Mouse (Mus musculus) ES-E14 (cell line): ENCODE data around the gene H2-DMb2. TPM values are rescaled to one million over a fixed set of nuclear protein-coding genes. Genes with fewer than 3 reads are reported as not detected.

Experiments used
- DNase-seq: peaks from one replicate; pipeline ENCODE4 v3.0.0-alpha.2; 2013; ENCODE audit warnings: low read depth, low spot score
- H3K27ac ChIP-seq: 2 replicates; pipeline ENCODE4 v1.5.1; 2012; ENCODE audit warnings: low read depth, mild to moderate bottlenecking, low read length, moderate library complexity, mixed read lengths; ENCODE audit not compliant: poor library complexity, insufficient read depth, severe bottlenecking
- H3K36me3 ChIP-seq: 2 replicates; pipeline ENCODE4 v1.6.1; 2012; ENCODE audit warnings: mild to moderate bottlenecking, low read length, moderate library complexity, mixed read lengths; ENCODE audit not compliant: control insufficient read depth, poor library complexity, insufficient read depth, severe bottlenecking
- H3K4me1 ChIP-seq, 2 experiments: fragments of 150-350 bp in 1 of 2; sonication (generic) in 1 of 2; 2 replicates each; pipeline ENCODE4 v1.6.1; 2012; ENCODE audit warnings: low read length in 2 of 2, mild to moderate bottlenecking in 1 of 2, mixed read lengths in 1 of 2; ENCODE audit not compliant: control insufficient read depth in 2 of 2, insufficient read depth in 2 of 2, poor library complexity in 1 of 2
- H3K4me3 ChIP-seq, 2 experiments: fragments of 150-350 bp in 1 of 2; sonication (generic) in 1 of 2; 2 replicates each; pipeline ENCODE4 v1.5.1; 2012; ENCODE audit warnings: low read length in 2 of 2, low read depth in 1 of 2, mild to moderate bottlenecking in 1 of 2, mixed read lengths in 1 of 2; ENCODE audit not compliant: insufficient read depth in 1 of 2, poor library complexity in 1 of 2, severe bottlenecking in 1 of 2
- H3K9ac ChIP-seq: 2 replicates; pipeline ENCODE4 v1.6.1; 2012; ENCODE audit warnings: low read depth, mild to moderate bottlenecking, low read length, mixed read lengths; ENCODE audit not compliant: poor library complexity, insufficient read depth, severe bottlenecking
- H3K9me3 ChIP-seq: fragments of 150-350 bp; sonication (generic); 2 replicates; pipeline ENCODE4 v1.6.1; 2012; ENCODE audit warnings: low read depth, mild to moderate bottlenecking, low read length; ENCODE audit not compliant: control insufficient read depth, insufficient read depth
- CHD2 ChIP-seq: IDR thresholded peaks from 2 replicates; pipeline ENCODE4 v1.6.1; 2014; ENCODE audit warnings: mild to moderate bottlenecking, low read depth, low read length, inconsistent platforms
- HCFC1 ChIP-seq: IDR thresholded peaks from 2 replicates; pipeline ENCODE4 v1.6.1; 2012; ENCODE audit warnings: low read length, inconsistent platforms, borderline replicate concordance; ENCODE audit not compliant: insufficient read depth
- MAFK ChIP-seq: IDR thresholded peaks from 2 replicates; pipeline ENCODE4 v1.6.1; 2014; ENCODE audit warnings: mild to moderate bottlenecking, low read depth, low read length, inconsistent platforms; ENCODE audit not compliant: insufficient read depth
- ZC3H11A ChIP-seq: IDR thresholded peaks from 2 replicates; pipeline ENCODE4 v1.6.1; 2012; ENCODE audit warnings: low read depth, mild to moderate bottlenecking, inconsistent platforms, low read length, borderline replicate concordance
- ZNF384 ChIP-seq: IDR thresholded peaks from 2 replicates; pipeline ENCODE4 v1.6.1; 2012; ENCODE audit warnings: low read depth, low read length, inconsistent platforms
- in situ Hi-C, 2 experiments: fragments of 600-800 bp; cut with MboI; formaldehyde crosslinking; loops; one replicate each; pipeline ENCODE4 v1.15.1; 2025; ENCODE audit warnings: low sequenced_read_pairs in 2 of 2, inconsistent platforms in 1 of 2; ENCODE audit not compliant: unreplicated experiment in 2 of 2
- total RNA-seq: library from RNA; depleted of rRNA; stranded (reverse); fragments of 300-350 nt; gene quantifications from 2 replicates; pipeline ENCODE4 v1.2.3, GENCODE M21; 2012

Gene H2-DMb2
- total RNA-seq, 1 experiment = 0.31 TPM

- H3K36me3 ChIP-seq = no peaks in the 10 kb centered on the region
- H3K9me3 ChIP-seq = no peaks in the 10 kb centered on the region
- TF ChIP-seq MAFK = no peak
- TF ChIP-seq ZNF384 = no peak
- no peak for TF ChIP-seq ZC3H11A
- no peak for TF ChIP-seq HCFC1
- no peak for TF ChIP-seq CHD2
- in situ Hi-C loops = no loop called here
- no peak overlapping the region for H3K27ac ChIP-seq
- DNase-seq = no peak
- H3K9ac ChIP-seq = no peak overlapping the region
- H3K4me1 ChIP-seq = peaks cover 2 to 6% of the 10 kb centered on the region in 2 experiments; a peak in 1 of 4 replicates
- no peak overlapping the region for H3K4me3 ChIP-seq
Measured at GRCm38 (mm10) chr17:34134451-34134850, 8.7 kb upstream of the H2-DMb2 start.

- H3K36me3 ChIP-seq = no peaks in the 10 kb centered on the region
- TF ChIP-seq HCFC1 (peak; percentile 66; the same call in 1 of the 2 replicates), CHD2 (peak; percentile 96), ZNF384 (no peak), ZC3H11A (peak; percentile 59; the same call in 1 of the 2 replicates)
- no peaks in the 10 kb centered on the region for H3K9me3 ChIP-seq
- H3K4me3 ChIP-seq = peak overlapping the region; percentile 61 to 71
- peak; percentile 99 for DNase-seq
- peaks cover 2 to 4% of the 10 kb centered on the region in 2 experiments; a peak in 1 of 4 replicates for H3K4me1 ChIP-seq
- in situ Hi-C loops = no loop called here
- H3K27ac ChIP-seq = no peak overlapping the region
- peak overlapping the region; percentile 64 for H3K9ac ChIP-seq
Measured at GRCm38 (mm10) chr17:34135297-34136224, 7.5 kb upstream of the H2-DMb2 start.

- Histone ChIP-seq H3K4me3 (no peak overlapping the region), H3K27ac (no peak overlapping the region), H3K9ac (no peak overlapping the region), H3K36me3 (no peaks in the 10 kb centered on the region), H3K4me1 (peaks cover 2 to 4% of the 10 kb centered on the region in 2 experiments; a peak in 1 of 4 replicates), H3K9me3 (no peaks in the 10 kb centered on the region)
- TF ChIP-seq HCFC1 (no peak), CHD2 (no peak), MAFK (no peak), ZNF384 (no peak), ZC3H11A (no peak)
- DNase-seq = no peak
- in situ Hi-C loops = no loop called here
Measured at GRCm38 (mm10) chr17:34137601-34138000, 5.5 kb upstream of the H2-DMb2 start.

- H3K4me3 ChIP-seq = no peak overlapping the region
- no peaks in the 10 kb centered on the region for H3K9me3 ChIP-seq
- peaks cover 2 to 4% of the 10 kb centered on the region in 2 experiments; a peak in 1 of 4 replicates for H3K4me1 ChIP-seq
- no peak overlapping the region for H3K27ac ChIP-seq
- H3K9ac ChIP-seq = no peak overlapping the region
- TF ChIP-seq CHD2 = no peak
- TF ChIP-seq ZNF384 = no peak
- TF ChIP-seq ZC3H11A = no peak
- TF ChIP-seq MAFK = no peak
- TF ChIP-seq HCFC1 = no peak
- no peak for DNase-seq
- in situ Hi-C loops = no loop called here
- no peaks in the 10 kb centered on the region for H3K36me3 ChIP-seq
Measured at GRCm38 (mm10) chr17:34138655-34139054, 4.5 kb upstream of the H2-DMb2 start.
